Mouse (Mus musculus) limb, embryonic 13.5 days (tissue): ENCODE measurements around the gene Bsph2. TPM values are rescaled to one million over a fixed set of nuclear protein-coding genes. Genes with fewer than 3 reads are reported as not detected.

Experiments
- ATAC-seq: fragments of 200-750 bp; cut with Nextera tagmentation; 2 replicates; pipeline ENCODE4 v1.8.0; 2017; ENCODE audit warnings: low read depth, moderate number of reproducible peaks, moderate TSS enrichment; ENCODE audit not compliant: low FRiP score
- H3K27ac ChIP-seq: fragments of 300-500 bp; sonication (generic); 2 replicates; pipeline ENCODE4 v1.5.1; 2015; ENCODE audit warnings: inconsistent platforms, mild to moderate bottlenecking, moderate library complexity
- H3K27me3 ChIP-seq: fragments of 300-500 bp; sonication (generic); 2 replicates; pipeline ENCODE4 v1.6.1; 2015; ENCODE audit warnings: mild to moderate bottlenecking, inconsistent platforms
- H3K36me3 ChIP-seq: fragments of 300-500 bp; sonication (generic); 2 replicates; pipeline ENCODE4 v1.6.1; 2015; ENCODE audit warnings: inconsistent platforms, mild to moderate bottlenecking, moderate library complexity
- H3K4me1 ChIP-seq: fragments of 300-500 bp; sonication (generic); 2 replicates; pipeline ENCODE4 v1.6.1; 2015; ENCODE audit warnings: inconsistent platforms
- H3K4me2 ChIP-seq: fragments of 300-500 bp; sonication (generic); replicated peaks from 2 replicates; pipeline ENCODE4 v1.6.1; 2015; ENCODE audit warnings: inconsistent platforms, mild to moderate bottlenecking, moderate library complexity
- H3K4me3 ChIP-seq: fragments of 300-500 bp; sonication (generic); 2 replicates; pipeline ENCODE4 v1.5.1; 2015; ENCODE audit warnings: moderate library complexity, mild to moderate bottlenecking, inconsistent platforms
- H3K9ac ChIP-seq: fragments of 300-500 bp; sonication (generic); 2 replicates; pipeline ENCODE4 v1.6.1; 2015; ENCODE audit warnings: mild to moderate bottlenecking, inconsistent platforms
- H3K9me3 ChIP-seq: fragments of 300-500 bp; sonication (generic); 2 replicates; pipeline ENCODE4 v1.6.1; 2016; ENCODE audit warnings: inconsistent platforms
- WGBS: fragments of 180-500 bp; shearing (Covaris S2); methylation state at CpG from one replicate; pipeline ENCODE4 v1.1.7; 2015; 5-methylcytosine and 5-hydroxymethylcytosine counted together
- polyA plus RNA-seq: library from polyadenylated mRNA; unstranded; fragments of >200 nt; fragmentation: Nextera tagmentation; extraction: Ambion mirVana; gene quantifications from 2 replicates; pipeline ENCODE4 v1.2.1, GENCODE M21; 2015

The Bsph2 gene
- polyA plus RNA-seq = not detected in 2 replicates

- Histone ChIP-seq H3K27me3 (no peaks in the 10 kb centered on the region), H3K27ac (no peak within 1 kb of the TSS), H3K36me3 (no peaks in the 10 kb centered on the region), H3K4me1 (no peaks in the 10 kb centered on the region), H3K9me3 (peaks cover 9% of the 10 kb centered on the region; the same call in 1 of the 2 replicates), H3K9ac (no peak within 1 kb of the TSS), H3K4me3 (no peak within 1 kb of the TSS), H3K4me2 (no peak within 1 kb of the TSS)
- no peak for ATAC-seq
These were observed at the start of gene Bsph2 for GRCm38 (mm10) chr7:13570967-13571366. Bsph2 (minus strand) TSS chr7:13571067.

- peaks cover 22% of the 10 kb centered on the region for H3K9me3 ChIP-seq
- H3K9ac ChIP-seq = no peak overlapping the region
- no peak overlapping the region for H3K27ac ChIP-seq
- H3K36me3 ChIP-seq = no peaks in the 10 kb centered on the region
- no peaks in the 10 kb centered on the region for H3K27me3 ChIP-seq
- no peak overlapping the region for H3K4me2 ChIP-seq
- no peaks in the 10 kb centered on the region for H3K4me1 ChIP-seq
- WGBS = 71% methylated on average over 1 of the region's 1 CpGs
- no peak for ATAC-seq
- no peak overlapping the region for H3K4me3 ChIP-seq
These were observed 59.3 kb downstream of the Bsph2 start for GRCm38 (mm10) chr7:13511539-13511938.

Other genes starting within 250 kb of the Bsph2 start
- gene Pla2g4c, start 246.4 kb downstream of the Bsph2 start, polyA plus RNA-seq = 1.1 TPM in 2 replicates
- not detected in 2 replicates for gene Cabp5, start 172.9 kb downstream of the Bsph2 start, polyA plus RNA-seq
- not detected in 2 replicates for gene Bsph1, start 120.2 kb downstream of the Bsph2 start, polyA plus RNA-seq
- gene Sult2a5, start 52.9 kb upstream of the Bsph2 start, polyA plus RNA-seq = not detected in 2 replicates
- not detected in 2 replicates for gene Sult2a2, start 162.4 kb upstream of the Bsph2 start, polyA plus RNA-seq